Mouse (Mus musculus) c-Kit-positive CD71-negative TER-119-negative erythroid progenitor cells, embryonic 14.5 days (primary cell): ENCODE results near the gene St14.
"Not testable (repeated sequence)": the region's sequence is repeated elsewhere in the genome, so short reads cannot be mapped to it uniquely, and the experiment has no call there.

Experiments used
- DNase-seq: peaks from one replicate; pipeline ENCODE4 v3.0.0-alpha.2; 2013; ENCODE audit warnings: low read depth

Gene St14

GRCm38 (mm10) chr9:31086085-31086753 lies 45.4 kb downstream of the St14 start:
- DNase-seq = peak; percentile 53

- no peak for DNase-seq
Measured at GRCm38 (mm10) chr9:31085556-31085955, 46.1 kb downstream of the St14 start.

GRCm38 (mm10) chr9:31082771-31083170 lies 48.9 kb downstream of the St14 start:
- no peak for DNase-seq

- peak; percentile 55 for DNase-seq
Measured at GRCm38 (mm10) chr9:31082054-31082666, 49.5 kb downstream of the St14 start.

- no peak for DNase-seq
Measured at GRCm38 (mm10) chr9:31080726-31081125, 50.9 kb downstream of the St14 start.

- DNase-seq = no peak
Measured at GRCm38 (mm10) chr9:31074836-31075235, 56.8 kb downstream of the St14 start.

GRCm38 (mm10) chr9:31073797-31074196 lies 57.9 kb downstream of the St14 start:
- DNase-seq = no peak

GRCm38 (mm10) chr9:31072256-31072655 lies 59.4 kb downstream of the St14 start:
- DNase-seq = no peak

GRCm38 (mm10) chr9:31070706-31071105 lies 60.9 kb downstream of the St14 start:
- DNase-seq = no peak

- DNase-seq = no peak
Measured at GRCm38 (mm10) chr9:31058723-31059122, 72.9 kb downstream of the St14 start.

GRCm38 (mm10) chr9:31051509-31051908 lies 80.1 kb downstream of the St14 start:
- not testable (repeated sequence) for DNase-seq

- DNase-seq = no peak
Measured at GRCm38 (mm10) chr9:31050208-31050607, 81.4 kb downstream of the St14 start.
